Mouse (Mus musculus): ENCODE measurements around the gene Atg9a. TPM values are rescaled to one million over a fixed set of nuclear protein-coding genes. Genes with fewer than 3 reads are reported as not detected.
"Not testable (repeated sequence)": the region's sequence is repeated elsewhere in the genome, so short reads cannot be mapped to it uniquely, and the experiment has no call there.

Atg9a gene
- 1 to 10 TPM; 9.9 TPM for polyA plus RNA-seq (2017; shearing (Covaris generic))

- peak; percentile 100 for ATAC-seq
Observed at GRCm38 (mm10) chr1:75191622-75192402, at the start of gene Atg9a, which contains the start of gene Ankzf1. Atg9a (minus strand) TSS chr1:75192196. Ankzf1 (plus strand) TSS chr1:75192151.

- no peak for ATAC-seq
Observed at GRCm38 (mm10) chr1:75239591-75239990, 47.6 kb upstream of the Atg9a start.

- ATAC-seq = peak; percentile 67
Observed at GRCm38 (mm10) chr1:75236117-75237050, 44.4 kb upstream of the Atg9a start, which contains the start of gene Dnajb2. Dnajb2 (plus strand) TSS chr1:75236406.

GRCm38 (mm10) chr1:75234606-75235005, 42.6 kb upstream of the Atg9a start:
- peak; percentile 60 for ATAC-seq

- not testable (repeated sequence) for ATAC-seq
Observed at GRCm38 (mm10) chr1:75232489-75232888, 40.5 kb upstream of the Atg9a start.

GRCm38 (mm10) chr1:75231664-75232152, 39.7 kb upstream of the Atg9a start, which contains the start of gene A630095N17Rik:
A630095N17Rik (minus strand) TSS chr1:75232102.
- no peak for ATAC-seq

GRCm38 (mm10) chr1:75231224-75231623, 39.2 kb upstream of the Atg9a start:
- no peak for ATAC-seq

- ATAC-seq = no peak
Observed at GRCm38 (mm10) chr1:75230335-75230994, 38.5 kb upstream of the Atg9a start.

- no peak for ATAC-seq
Observed at GRCm38 (mm10) chr1:75229158-75229557, 37.2 kb upstream of the Atg9a start.

GRCm38 (mm10) chr1:75227653-75228052, 35.7 kb upstream of the Atg9a start:
- ATAC-seq = no peak

GRCm38 (mm10) chr1:75226138-75226537, 34.1 kb upstream of the Atg9a start:
- ATAC-seq = no peak

GRCm38 (mm10) chr1:75225473-75225872, 33.5 kb upstream of the Atg9a start:
- no peak for ATAC-seq

- ATAC-seq = no peak
Observed at GRCm38 (mm10) chr1:75223532-75223931, 31.5 kb upstream of the Atg9a start.

- no peak for ATAC-seq
Observed at GRCm38 (mm10) chr1:75222926-75223325, 30.9 kb upstream of the Atg9a start.

- ATAC-seq = no peak
Observed at GRCm38 (mm10) chr1:75221538-75221937, 29.5 kb upstream of the Atg9a start.

GRCm38 (mm10) chr1:75219531-75219930, 27.5 kb upstream of the Atg9a start, which contains the start of gene Tuba4a:
Tuba4a (minus strand) TSS chr1:75219865.
- no peak for ATAC-seq

- ATAC-seq = peak; percentile 91
Observed at GRCm38 (mm10) chr1:75219078-75219477, 27.1 kb upstream of the Atg9a start.

- ATAC-seq = peak; percentile 54
Observed at GRCm38 (mm10) chr1:75218227-75219001, 26.4 kb upstream of the Atg9a start.

GRCm38 (mm10) chr1:75217893-75218226, 25.9 kb upstream of the Atg9a start:
- ATAC-seq = peak; percentile 1

GRCm38 (mm10) chr1:75216797-75217585, 25.0 kb upstream of the Atg9a start:
- no peak for ATAC-seq

- ATAC-seq = no peak
Observed at GRCm38 (mm10) chr1:75215785-75216184, 23.8 kb upstream of the Atg9a start.
